19 mouse cellular contexts compared by ENCODE assay signal in the genomic region with DNA sequence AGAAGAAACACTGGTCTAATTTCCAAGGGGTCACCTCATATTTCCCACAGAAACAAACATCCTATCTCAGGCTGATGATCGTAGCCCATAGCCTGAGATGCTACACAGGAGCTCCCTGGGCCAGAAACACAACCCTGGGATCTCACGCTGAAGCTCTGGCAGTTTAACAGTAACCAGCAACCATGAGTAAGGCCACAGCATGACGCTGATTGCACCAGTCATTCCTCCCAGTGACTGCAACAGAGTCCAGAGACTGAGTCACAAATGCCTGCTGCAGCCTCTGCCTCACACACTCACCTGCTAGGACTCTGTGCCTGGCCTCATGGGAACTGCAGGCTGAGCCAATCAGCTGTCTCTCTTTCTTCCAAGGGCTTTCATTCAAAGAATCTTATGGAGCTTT.
A peak's percentile ranks its signal among the peaks of the same experiment; 100 is the strongest.
DNase-seq lines count a peak whose midpoint lies in the region; ATAC-seq and TF ChIP-seq lines count a peak whose summit lies in the region.
"Had no signal": no experiment of that assay in that cellular context is flagged by ENCODE, and none has a peak within 500 bp of the region (broad histone marks: within the 10 kb centered on the region; RNA-seq: fewer than 3 reads in every experiment).

No protein-coding gene starts in this region.

- no peak overlapping the region for H3K4me2 ChIP-seq in embryonic facial prominence, embryonic 11.5 days (ENCODE audit: low read depth, low read length)
- no peak overlapping the region for H3K4me2 ChIP-seq in heart, embryonic 15.5 days
- H3K4me2 ChIP-seq: hindbrain, embryonic 12.5 days; lung, embryonic 15.5 days had no signal

- no peak for ATAC-seq in embryonic facial prominence, embryonic 11.5 days (replicated peaks; ENCODE audit: insufficient number of reproducible peaks, low FRiP score, low TSS enrichment, low read depth)
- no peak for ATAC-seq in heart, embryonic 15.5 days (replicated peaks; ENCODE audit: insufficient number of reproducible peaks, insufficient read depth, low FRiP score, low read depth)
- ATAC-seq in CD4-positive, CD25-positive, alpha-beta regulatory T cell, adult 4 months, result no peak

- TF ChIP-seq CTCF in embryonic fibroblast, embryonic 13.5 days (IDR thresholded peaks at IDR 0.05; ENCODE audit: borderline replicate concordance, insufficient read depth, low read length), result no peak

- no peak overlapping the region for H3K27ac ChIP-seq in embryonic facial prominence, embryonic 11.5 days (replicated peaks; ENCODE audit: low read depth, low read length)
- no peak overlapping the region for H3K27ac ChIP-seq in embryonic facial prominence, embryonic 10.5 days (replicated peaks)
- peak overlapping the region; percentile 53; the same call in 1 of the 2 replicates for H3K27ac ChIP-seq in heart, embryonic 15.5 days
- H3K27ac ChIP-seq in embryonic fibroblast, embryonic 13.5 days (ENCODE audit: insufficient read depth, low read length), result peak overlapping the region; percentile 39; the same call in 1 of the 2 replicates
- H3K27ac ChIP-seq: forebrain, embryonic 10.5 days; heart, adult 2 months; hindbrain, embryonic 12.5 days; left cerebral cortex, adult 2 months; liver, embryonic 14.5 days; lung, embryonic 15.5 days had no signal

- no peaks in the 10 kb centered on the region for H3K9me3 ChIP-seq in embryonic facial prominence, embryonic 11.5 days (replicated peaks; ENCODE audit: control insufficient read depth, low read length)
- H3K9me3 ChIP-seq in embryonic facial prominence, embryonic 10.5 days, result no peaks in the 10 kb centered on the region
- no peaks in the 10 kb centered on the region for H3K9me3 ChIP-seq in heart, embryonic 15.5 days (replicated peaks)
- H3K9me3 ChIP-seq: forebrain, embryonic 10.5 days; hindbrain, embryonic 12.5 days; limb, embryonic 10.5 days; lung, embryonic 15.5 days had no signal

- no peak overlapping the region for H3K9ac ChIP-seq in embryonic facial prominence, embryonic 11.5 days (replicated peaks; ENCODE audit: low read length)
- H3K9ac ChIP-seq in heart, embryonic 15.5 days, result no peak overlapping the region
- H3K9ac ChIP-seq: hindbrain, embryonic 12.5 days; liver, embryonic 14.5 days; lung, embryonic 15.5 days had no signal

- no peaks in the 10 kb centered on the region for H3K4me1 ChIP-seq in embryonic facial prominence, embryonic 11.5 days (ENCODE audit: control insufficient read depth, insufficient read depth, low read length)
- H3K4me1 ChIP-seq in embryonic facial prominence, embryonic 10.5 days, result peaks cover 6% of the 10 kb centered on the region
- peaks cover 18% of the 10 kb centered on the region for H3K4me1 ChIP-seq in heart, embryonic 15.5 days (replicated peaks)
- H3K4me1 ChIP-seq in embryonic fibroblast, embryonic 13.5 days (ENCODE audit: control insufficient read depth, insufficient read depth, low read length), result peaks cover 14% of the 10 kb centered on the region
- H3K4me1 ChIP-seq: hindbrain, embryonic 12.5 days had no signal

- H3K27me3 ChIP-seq in embryonic facial prominence, embryonic 11.5 days (ENCODE audit: control insufficient read depth, insufficient read depth, low read length), result no peaks in the 10 kb centered on the region
- H3K27me3 ChIP-seq in embryonic facial prominence, embryonic 10.5 days (replicated peaks; ENCODE audit: low read depth, poor library complexity, severe bottlenecking), result no peaks in the 10 kb centered on the region
- H3K27me3 ChIP-seq in heart, embryonic 15.5 days, result no peaks in the 10 kb centered on the region
- H3K27me3 ChIP-seq: hindbrain, embryonic 12.5 days; lung, embryonic 15.5 days had no signal

- TF ChIP-seq POLR2A in embryonic fibroblast, embryonic 13.5 days (IDR thresholded peaks at IDR 0.05; ENCODE audit: low read depth, low read length), result no peak

- H3K4me3 ChIP-seq in embryonic facial prominence, embryonic 11.5 days (ENCODE audit: low read depth, low read length), result no peak overlapping the region
- no peak overlapping the region for H3K4me3 ChIP-seq in embryonic facial prominence, embryonic 10.5 days
- H3K4me3 ChIP-seq in heart, embryonic 15.5 days, result no peak overlapping the region
- no peak overlapping the region for H3K4me3 ChIP-seq in embryonic fibroblast, embryonic 13.5 days (ENCODE audit: insufficient read depth, low read length)
- H3K4me3 ChIP-seq: forebrain, embryonic 10.5 days; heart, adult 2 months; hindbrain, embryonic 12.5 days; left cerebral cortex, adult 2 months; limb, embryonic 10.5 days; lung, embryonic 15.5 days had no signal

- H3K36me3 ChIP-seq in embryonic facial prominence, embryonic 11.5 days (replicated peaks; ENCODE audit: control insufficient read depth, insufficient read depth, low read depth, low read length), result no peaks in the 10 kb centered on the region; the same call in 1 of the 2 replicates
- H3K36me3 ChIP-seq in embryonic facial prominence, embryonic 10.5 days (replicated peaks), result peaks cover 10% of the 10 kb centered on the region
- peaks cover 8% of the 10 kb centered on the region; the same call in 1 of the 2 replicates for H3K36me3 ChIP-seq in heart, embryonic 15.5 days

- 73% methylated on average over 3 of the region's 3 CpGs for WGBS in embryonic facial prominence, embryonic 11.5 days
- WGBS in embryonic facial prominence, embryonic 10.5 days, result 68% methylated on average over 3 of the region's 3 CpGs
- 51% methylated on average over 3 of the region's 3 CpGs for WGBS in heart, embryonic 15.5 days

- peak; percentile 2 for DNase-seq in embryonic facial prominence, embryonic 11.5 days (ENCODE audit: low spot score)
- no peak for DNase-seq in embryonic facial prominence, embryonic 10.5 days (ENCODE audit: low spot score)
- no peak for DNase-seq in heart, adult 8-10 months (ENCODE audit: low spot score)
- peak; percentile 39 for DNase-seq in adrenal gland, adult 8-10 months
- DNase-seq: cerebellum, adult 9-11 months; heart, adult 2 months; kidney, adult 8-10 months; kidney, postnatal 25 days; lung, postnatal 4 days; right cerebral cortex, postnatal 25 days had no signal

Comparison
In these comparisons a context has a peak if more than half of its experiments do, and no peak if none do; other contexts are left out.
1. DNase-seq: peak in embryonic facial prominence, embryonic 11.5 days (single experiment) and adrenal gland, adult 8-10 months (single experiment); none in embryonic facial prominence, embryonic 10.5 days (single experiment) and heart, adult 8-10 months (single experiment).
2. H3K27ac ChIP-seq: peak in heart, embryonic 15.5 days (single experiment) and embryonic fibroblast, embryonic 13.5 days (single experiment); none in embryonic facial prominence, embryonic 11.5 days (single experiment) and embryonic facial prominence, embryonic 10.5 days (single experiment).